Mouse (Mus musculus): ENCODE data around the gene Hdac2.

The Hdac2 gene

DNA sequence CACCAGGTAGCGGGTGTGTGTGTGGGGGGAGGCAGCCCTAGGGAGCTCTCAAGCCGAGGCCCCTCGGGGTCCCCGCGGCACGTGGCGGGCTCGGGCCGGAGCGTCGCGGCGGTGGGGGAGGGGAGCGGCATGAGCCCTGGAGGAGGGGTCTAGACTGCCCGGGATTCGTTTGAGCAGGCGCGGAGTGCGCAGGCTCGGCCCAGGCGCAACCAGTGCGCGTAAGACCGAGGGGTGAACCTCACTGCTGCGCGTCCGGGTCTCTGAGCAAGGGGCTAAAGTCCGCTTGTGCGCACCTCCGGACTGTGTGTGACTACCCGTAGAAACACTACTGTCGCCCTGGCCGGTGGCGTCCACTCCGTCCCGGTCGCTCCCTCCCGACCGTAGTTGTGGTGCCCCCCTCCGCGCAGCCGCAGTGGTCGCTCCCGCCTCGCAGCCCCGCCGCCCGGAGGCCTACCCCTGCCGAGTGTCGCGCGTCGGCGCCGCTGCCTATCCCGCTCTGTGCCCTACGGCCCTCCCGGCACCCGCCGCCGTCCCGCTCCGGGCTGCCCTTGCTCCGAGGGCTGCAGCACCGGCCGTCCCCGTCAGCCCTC, at the start of gene Hdac2:
TSS of gene Hdac2 (plus strand) at position 459 of the 590 bp plus-strand sequence.
- DNase-seq (ENCODE audit: low read depth, low spot score) = peak; percentile 67

- no peak for DNase-seq (ENCODE audit: low read depth, low spot score)
Observed at GRCm38 (mm10) chr10:36928212-36928611, 46.1 kb upstream of the Hdac2 start.

DNA sequence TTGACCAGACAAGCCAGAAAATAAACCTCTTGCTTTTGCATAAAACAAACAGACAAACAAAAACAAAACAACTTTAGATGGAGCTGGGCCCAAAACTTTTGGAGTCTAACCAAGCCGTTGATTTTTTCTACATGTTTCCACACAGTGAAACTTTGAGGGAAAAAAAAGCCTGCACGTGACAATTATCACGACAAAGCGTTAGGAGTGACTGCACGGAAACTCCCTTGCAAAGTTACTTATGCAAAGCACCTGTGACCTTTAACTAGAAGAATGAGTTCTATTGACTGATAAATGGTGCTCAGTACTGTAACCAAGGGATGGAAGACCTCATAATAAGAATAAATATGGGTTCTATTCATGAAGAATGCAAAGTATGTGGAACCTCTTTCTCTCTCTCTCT, 38.5 kb upstream of the Hdac2 start:
- DNase-seq (ENCODE audit: low read depth, low spot score) = no peak

DNA sequence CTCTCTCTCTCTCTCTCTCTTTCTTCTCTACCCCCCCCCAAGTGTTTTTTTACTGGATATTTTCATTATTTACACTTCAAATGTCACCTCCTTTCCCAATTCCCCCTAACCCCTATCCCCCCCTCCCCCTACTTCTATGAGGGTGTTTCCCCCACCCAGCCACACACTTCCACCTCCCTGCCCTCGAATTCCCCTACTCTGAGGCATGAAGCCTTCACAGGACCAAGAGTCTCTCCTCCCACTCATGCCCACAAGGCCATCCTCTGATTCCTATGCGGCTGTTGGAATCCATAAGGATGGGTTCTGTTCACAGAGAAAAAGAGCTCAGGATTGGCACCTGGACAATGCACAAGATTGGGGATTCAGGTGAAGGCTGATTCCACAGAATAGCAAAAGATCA, 38.1 kb upstream of the Hdac2 start:
- DNase-seq (ENCODE audit: low read depth, low spot score) = no peak

DNA sequence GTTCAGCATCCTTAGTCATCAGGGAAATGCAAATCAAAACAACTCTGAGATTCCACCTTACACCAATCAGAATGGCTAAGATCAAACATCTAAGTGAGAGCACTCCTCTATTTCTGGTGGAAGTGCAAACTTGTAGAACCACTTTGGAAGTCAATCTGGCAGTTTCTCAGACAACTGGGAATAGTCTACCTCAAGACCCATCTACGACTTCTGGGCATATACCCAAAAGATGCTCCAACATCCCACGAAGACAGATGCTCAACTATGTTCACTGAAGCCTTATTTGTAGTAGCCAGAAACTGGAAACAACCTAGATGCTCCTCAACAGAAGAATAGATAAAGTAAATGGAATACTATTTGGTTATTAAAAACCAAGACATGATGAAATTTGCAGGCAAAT, 22.6 kb upstream of the Hdac2 start:
- peak; percentile 69 for DNase-seq (ENCODE audit: low read depth, low spot score)

DNA sequence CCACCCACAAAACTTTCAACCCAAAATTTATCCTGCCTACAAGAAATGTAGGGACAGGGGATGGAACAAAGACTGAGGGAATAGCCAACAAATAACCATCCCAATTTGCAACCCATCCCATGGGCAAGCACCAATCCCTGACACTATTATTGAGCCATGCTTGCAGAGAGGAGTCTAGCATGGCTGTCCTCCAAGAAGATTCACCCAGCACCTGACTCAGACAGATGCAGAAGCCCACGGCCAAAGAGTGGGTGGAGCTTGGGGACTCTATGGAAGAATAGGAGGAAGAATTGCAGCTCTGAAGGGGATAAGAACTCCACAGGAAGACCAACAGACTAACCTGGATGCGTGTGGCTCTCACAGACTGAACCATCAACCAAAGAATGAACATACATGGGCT, 21.7 kb upstream of the Hdac2 start:
- DNase-seq (ENCODE audit: low read depth, low spot score) = no peak

DNA sequence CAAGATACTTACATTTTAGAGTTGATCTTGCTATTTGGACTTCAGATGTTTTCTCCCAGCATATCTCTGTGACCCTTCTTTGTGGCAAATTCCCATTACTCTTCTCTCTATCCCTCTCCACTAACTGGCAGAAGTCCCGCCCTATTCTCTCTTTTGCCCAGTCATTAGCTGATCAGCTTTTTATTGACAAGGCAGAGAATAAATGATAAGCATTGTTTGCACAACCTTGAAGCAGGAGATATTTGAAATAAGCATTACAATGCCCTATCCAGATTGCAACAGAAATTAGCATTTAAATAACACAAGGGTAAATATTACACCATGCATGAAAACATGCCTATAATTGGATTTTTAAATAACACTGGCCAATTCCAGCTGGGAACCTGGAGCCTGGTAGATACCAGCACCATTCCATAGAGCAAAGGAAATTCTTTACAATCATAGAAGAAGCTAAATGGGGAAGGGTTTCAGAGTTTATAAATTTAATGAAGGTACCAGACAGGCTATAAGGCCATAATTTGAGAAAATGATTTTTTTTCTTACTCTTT, 14.7 kb upstream of the Hdac2 start:
- no peak for DNase-seq (ENCODE audit: low read depth, low spot score)

- no peak for DNase-seq (ENCODE audit: low read depth, low spot score)
Observed at GRCm38 (mm10) chr10:36964406-36964805, 9.9 kb upstream of the Hdac2 start.

GRCm38 (mm10) chr10:36974676-36975520, 554 bp downstream of the Hdac2 start:
- DNase-seq (ENCODE audit: low read depth, low spot score) = peak; percentile 21

- no peak for DNase-seq (ENCODE audit: low read depth, low spot score)
Observed at GRCm38 (mm10) chr10:36981866-36982265, 7.5 kb downstream of the Hdac2 start.

- DNase-seq (ENCODE audit: low read depth, low spot score) = no peak
Observed at GRCm38 (mm10) chr10:36992149-36992548, 17.8 kb downstream of the Hdac2 start.

DNA sequence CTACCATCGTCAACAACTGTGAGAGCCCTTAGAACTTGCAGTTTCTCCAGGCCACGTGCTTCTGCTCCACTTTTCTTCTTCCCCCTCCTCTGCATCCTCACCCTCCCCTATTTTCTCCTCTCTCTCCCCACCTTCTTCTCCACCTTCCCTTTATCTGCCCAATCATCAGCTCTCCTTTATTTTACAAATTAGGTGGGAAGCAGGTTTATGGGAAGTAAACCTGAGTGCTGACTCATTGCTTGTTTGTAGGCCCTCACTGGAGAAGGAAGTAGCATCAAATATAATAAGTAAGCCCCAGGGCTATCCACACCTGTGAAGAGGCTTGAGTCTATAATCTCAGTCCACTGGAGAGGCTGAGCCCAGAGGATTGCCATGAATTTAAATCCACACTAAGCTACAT, 26.5 kb downstream of the Hdac2 start:
- no peak for DNase-seq (ENCODE audit: low read depth, low spot score)

DNA sequence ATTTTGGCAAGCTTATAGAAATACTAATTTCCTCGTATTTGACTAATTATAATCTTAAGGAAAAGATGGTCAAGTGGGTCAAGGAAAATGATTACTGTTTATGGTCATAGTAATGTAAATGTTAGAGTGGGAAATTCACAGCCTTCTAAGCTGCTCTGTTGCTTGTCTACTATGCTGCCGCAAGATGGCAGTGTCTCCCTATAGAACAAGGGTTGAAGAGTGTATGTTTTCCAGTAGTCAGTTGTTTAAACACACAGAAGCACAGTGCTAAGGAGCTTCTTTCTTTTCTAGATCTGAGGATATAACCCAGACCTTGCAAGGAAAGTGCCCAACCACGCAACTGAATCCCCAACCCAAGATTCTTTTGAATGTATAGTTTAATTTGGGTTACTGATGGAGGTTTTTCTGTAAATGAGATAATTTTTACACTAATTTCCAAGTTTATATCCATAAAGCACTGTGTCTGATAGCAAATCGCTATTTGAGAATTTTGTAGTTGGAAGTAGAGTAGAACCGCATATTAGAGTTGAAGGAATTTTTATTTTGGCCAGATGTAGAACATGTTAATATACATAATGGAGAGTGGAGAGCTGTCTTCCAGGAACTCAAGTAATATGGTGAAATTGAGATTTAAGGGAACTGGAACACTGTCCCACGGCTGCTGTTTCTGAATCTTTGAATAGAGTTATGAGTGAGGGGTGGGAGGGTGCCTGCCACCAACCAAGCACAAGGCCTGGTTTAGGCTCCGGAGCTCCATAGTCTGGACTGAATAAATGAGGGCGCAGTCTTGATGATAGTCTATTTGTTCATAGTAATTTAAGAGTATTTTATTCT, 40.1 kb downstream of the Hdac2 start:
- peak; percentile 69 for DNase-seq (ENCODE audit: low read depth, low spot score)

- no peak for DNase-seq (ENCODE audit: low read depth, low spot score)
Observed at GRCm38 (mm10) chr10:37015729-37016128, 41.4 kb downstream of the Hdac2 start.

DNA sequence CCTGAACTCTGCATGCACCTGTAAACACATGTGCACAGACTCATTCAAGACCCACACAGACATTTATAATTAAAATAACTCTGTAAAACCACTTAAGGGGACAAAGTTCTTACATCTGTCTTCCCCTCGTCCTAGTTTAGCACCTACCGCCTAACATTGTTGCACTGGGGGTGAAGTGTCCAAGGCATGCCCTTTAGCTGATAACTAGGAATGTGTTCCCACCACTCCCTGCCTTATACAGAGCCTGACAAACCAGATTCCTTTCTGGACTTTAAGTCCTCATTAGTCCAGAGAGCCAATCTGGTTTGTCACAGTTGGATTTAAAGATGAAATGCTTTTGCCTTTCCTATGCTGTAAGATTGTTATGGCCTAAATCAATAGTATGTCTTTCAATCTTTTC, 41.9 kb downstream of the Hdac2 start:
- no peak for DNase-seq (ENCODE audit: low read depth, low spot score)

GRCm38 (mm10) chr10:37024301-37024700, 50.0 kb downstream of the Hdac2 start:
- no peak for DNase-seq (ENCODE audit: low read depth, low spot score)

DNA sequence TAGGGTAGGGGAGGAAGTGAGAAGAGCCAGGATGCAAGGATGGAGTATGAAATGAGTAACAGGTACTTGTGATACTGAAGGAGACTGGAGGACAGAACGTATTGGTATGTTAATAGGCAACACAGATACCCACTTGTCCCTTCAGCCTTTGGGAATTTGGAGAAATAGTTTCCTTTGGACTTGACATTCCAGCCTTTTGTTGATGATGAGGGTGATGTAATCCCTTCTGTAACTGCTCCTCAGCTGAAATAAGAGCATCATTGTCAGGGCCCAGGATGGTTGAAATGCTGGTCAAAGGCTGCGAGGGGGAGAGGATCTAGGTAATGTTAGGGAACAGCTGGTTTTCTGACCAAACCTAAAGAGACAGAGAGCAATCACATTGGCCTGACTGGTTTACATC, 54.3 kb downstream of the Hdac2 start:
- no peak for DNase-seq (ENCODE audit: low read depth, low spot score)

- DNase-seq (ENCODE audit: low read depth, low spot score) = no peak
Observed at GRCm38 (mm10) chr10:37035090-37035497, 60.8 kb downstream of the Hdac2 start.

DNA sequence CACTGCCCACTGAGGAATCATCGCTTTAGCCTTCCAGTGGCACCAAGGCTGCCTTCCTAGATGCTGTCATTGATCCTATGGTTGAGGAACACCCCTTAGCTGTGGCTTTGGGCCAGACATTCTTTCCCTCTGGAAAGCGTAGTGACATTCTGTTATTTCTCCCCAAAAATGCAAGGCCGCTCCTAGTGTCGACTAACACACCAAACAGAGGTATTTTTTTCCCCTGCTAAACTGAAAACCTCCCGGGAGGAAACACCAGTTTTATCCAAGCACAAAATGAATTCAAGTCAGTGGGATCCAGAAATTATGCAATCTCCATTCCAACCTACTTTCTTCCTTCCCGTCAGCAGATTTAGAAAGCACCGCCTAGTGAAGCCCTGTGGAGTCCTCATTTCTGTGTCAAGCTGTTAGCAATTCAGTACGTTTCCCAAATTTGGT, 73.3 kb downstream of the Hdac2 start:
- peak; percentile 88 for DNase-seq (ENCODE audit: low read depth, low spot score)

Data from telencephalon, adult 2 months (tissue).